Mouse (Mus musculus) kidney, adult 2 months (tissue): ENCODE measurements around the gene E4f1. TPM values are rescaled to one million over a fixed set of nuclear protein-coding genes. Genes with fewer than 3 reads are reported as not detected.

ENCODE experiments used
- DNase-seq: peaks from one replicate; pipeline ENCODE4 v3.0.0; 2021
- H3K27ac ChIP-seq: fragments of 200-500 bp; 2 replicates; pipeline ENCODE4 v1.5.1; 2012; ENCODE audit warnings: low read depth, low read length, control low read depth, inconsistent platforms; ENCODE audit not compliant: insufficient read depth
- H3K27me3 ChIP-seq: fragments of 200-500 bp; replicated peaks from 2 replicates; pipeline ENCODE4 v1.6.1; 2012; ENCODE audit warnings: mild to moderate bottlenecking, moderate library complexity, low read length, inconsistent platforms; ENCODE audit not compliant: control insufficient read depth, insufficient read depth
- H3K36me3 ChIP-seq: fragments of 200-500 bp; 2 replicates; pipeline ENCODE4 v1.6.1; 2012; ENCODE audit warnings: mild to moderate bottlenecking, moderate library complexity, low read length, inconsistent platforms; ENCODE audit not compliant: control insufficient read depth, insufficient read depth
- H3K4me1 ChIP-seq: fragments of 200-500 bp; 2 replicates; pipeline ENCODE4 v1.6.1; 2011; ENCODE audit warnings: low read length; ENCODE audit not compliant: control insufficient read depth, insufficient read depth
- H3K4me3 ChIP-seq: fragments of 200-500 bp; 2 replicates; pipeline ENCODE4 v1.5.1; 2011; ENCODE audit warnings: mild to moderate bottlenecking, low read depth, low read length, control low read depth; ENCODE audit not compliant: insufficient read depth
- CTCF ChIP-seq: fragments of 200-500 bp; conservative IDR thresholded peaks from 2 replicates; pipeline ENCODE4 v1.5.1; 2011; ENCODE audit warnings: low read depth, mild to moderate bottlenecking, control low read depth, low read length, moderate library complexity, mixed read lengths; ENCODE audit not compliant: insufficient read depth, insufficient read length
- POLR2A ChIP-seq: fragments of 200-500 bp; IDR thresholded peaks from one replicate; pipeline ENCODE4 v1.6.1; 2011; ENCODE audit warnings: low read depth, low read length, control low read depth
- WGBS: fragments of 180-500 bp; shearing (Covaris S2); methylation state at CpG from one replicate; pipeline ENCODE4 v1.1.7; 2018; 5-methylcytosine and 5-hydroxymethylcytosine counted together
- polyA plus RNA-seq: library from polyadenylated mRNA; depleted of rRNA; stranded (reverse); fragments of >200 nt; gene quantifications from 2 replicates; pipeline ENCODE4 v1.2.3, GENCODE M21; 2012

Gene E4f1
- polyA plus RNA-seq, 1 experiment, result 63.7 TPM

DNA sequence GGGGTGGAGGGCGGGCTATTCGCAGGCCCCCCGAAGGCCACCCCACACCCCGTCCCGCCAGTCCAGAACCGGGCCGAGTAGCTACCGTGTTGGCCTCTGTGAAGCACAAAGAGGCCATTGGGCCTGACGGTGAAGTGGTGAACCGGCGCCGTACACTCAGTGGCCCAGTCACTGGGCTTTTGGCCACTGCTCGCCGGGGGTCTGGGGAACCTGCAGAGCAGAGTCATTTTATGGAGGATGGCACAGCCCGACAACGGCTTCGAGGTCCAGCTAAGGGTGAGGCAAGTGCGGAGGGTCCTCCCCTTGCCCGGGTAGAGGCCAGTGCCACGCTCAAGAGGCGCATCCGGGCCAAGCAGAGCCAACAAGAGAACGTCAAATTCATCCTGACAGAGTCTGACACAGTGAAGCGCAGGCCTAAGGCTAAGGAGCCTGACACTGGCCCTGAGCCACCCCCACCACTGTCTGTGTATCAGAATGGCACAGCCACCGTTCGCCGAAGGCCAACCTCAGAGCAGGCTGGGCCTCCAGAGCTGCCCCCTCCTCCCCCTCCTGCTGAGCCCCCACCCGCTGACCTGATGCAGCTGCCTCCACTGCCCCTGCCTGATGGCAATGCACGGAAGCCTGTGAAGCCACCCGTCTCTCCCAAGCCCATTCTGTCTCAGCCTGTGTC is 35.3 kb upstream of the E4f1 start:
- no peaks in the 10 kb centered on the region for H3K4me1 ChIP-seq
- no peaks in the 10 kb centered on the region for H3K27me3 ChIP-seq
- H3K4me3 ChIP-seq, result no peak overlapping the region
- no peak overlapping the region for H3K27ac ChIP-seq
- no peak for DNase-seq
- TF ChIP-seq CTCF, result no peak
- TF ChIP-seq POLR2A, result no peak
- 95% methylated on average over 30 of the region's 30 CpGs for WGBS
- no peaks in the 10 kb centered on the region for H3K36me3 ChIP-seq

DNA sequence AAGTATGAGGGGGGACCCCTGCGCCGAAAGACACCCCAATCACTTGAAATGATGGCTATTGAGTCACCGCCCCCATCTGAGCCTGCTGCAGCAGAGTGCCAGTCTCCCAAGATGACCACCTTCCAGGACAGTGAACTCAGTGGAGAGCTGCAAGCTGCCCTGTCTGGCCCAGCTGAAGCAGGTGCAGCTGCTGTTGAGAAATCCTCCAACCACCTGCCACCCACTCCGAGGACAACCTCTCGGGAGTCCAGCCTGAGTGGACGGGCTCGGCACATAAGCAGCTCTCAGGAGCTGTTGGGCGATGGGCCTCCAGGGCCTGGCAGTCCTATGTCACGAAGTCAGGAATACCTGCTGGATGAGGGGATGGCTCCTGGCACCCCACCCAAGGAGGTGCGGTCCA is 34.0 kb upstream of the E4f1 start:
- Histone ChIP-seq H3K27me3 (no peaks in the 10 kb centered on the region), H3K27ac (no peak overlapping the region), H3K4me1 (no peaks in the 10 kb centered on the region), H3K36me3 (no peaks in the 10 kb centered on the region), H3K4me3 (no peak overlapping the region)
- DNase-seq, result no peak
- 88% methylated on average over 10 of the region's 10 CpGs for WGBS
- no peak for TF ChIP-seq CTCF

DNA sequence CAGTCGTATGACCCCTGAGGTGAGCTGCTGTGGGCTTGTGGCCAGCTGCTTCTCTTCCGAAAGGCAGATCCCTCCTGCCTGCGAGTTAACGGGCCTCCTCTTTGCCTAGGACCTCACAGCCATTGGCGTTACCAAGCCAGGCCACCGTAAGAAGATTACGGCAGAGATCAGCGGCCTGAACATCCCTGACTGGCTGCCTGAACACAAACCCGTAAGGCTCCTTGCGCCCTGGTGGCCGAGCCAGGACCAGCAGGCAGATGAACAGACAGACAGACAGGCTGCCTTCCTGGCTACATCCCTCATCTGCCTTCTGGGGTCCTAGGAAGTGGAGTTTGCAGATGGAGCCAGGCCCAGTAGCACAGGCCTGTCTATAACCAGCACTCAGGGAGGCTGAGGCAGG is 32.1 kb upstream of the E4f1 start:
- H3K36me3 ChIP-seq, result no peaks in the 10 kb centered on the region

DNA sequence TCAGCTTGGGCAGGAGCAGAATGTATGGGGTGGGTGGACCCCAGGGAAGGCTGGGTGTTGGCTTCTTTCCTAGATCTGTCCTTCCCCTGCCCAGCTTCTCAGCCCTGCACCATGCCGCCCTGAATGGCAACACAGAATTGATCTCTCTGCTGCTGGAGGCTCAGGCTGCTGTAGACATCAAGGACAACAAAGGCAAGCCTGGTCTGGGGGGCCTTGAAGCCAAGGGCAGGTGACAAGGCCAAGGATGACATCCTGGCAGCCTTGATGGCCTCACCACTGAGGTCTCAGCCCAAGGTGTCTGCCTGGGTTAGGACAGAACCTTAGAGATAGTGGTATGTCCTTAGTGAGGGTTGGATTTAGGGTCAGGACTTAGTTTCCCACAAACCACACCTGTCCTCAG is 25.9 kb upstream of the E4f1 start:
- Histone ChIP-seq H3K4me3 (no peak overlapping the region), H3K4me1 (no peaks in the 10 kb centered on the region), H3K27me3 (no peaks in the 10 kb centered on the region), H3K27ac (no peak overlapping the region), H3K36me3 (no peaks in the 10 kb centered on the region)
- WGBS, result 95% methylated on average over 1 of the region's 1 CpGs
- TF ChIP-seq POLR2A, result no peak
- TF ChIP-seq CTCF, result no peak
- DNase-seq, result no peak

More for the DNA sequence above, 32.1 kb upstream of the E4f1 start:
- DNase-seq, result no peak
- Histone ChIP-seq H3K27ac (no peak overlapping the region), H3K4me1 (no peaks in the 10 kb centered on the region), H3K27me3 (no peaks in the 10 kb centered on the region), H3K4me3 (no peak overlapping the region)
- 47% methylated on average over 11 of the region's 11 CpGs for WGBS
- no peak for TF ChIP-seq POLR2A
- 0 out of 2 replicates have a peak, but pooled peaks have one; percentile 16 for TF ChIP-seq CTCF

DNA sequence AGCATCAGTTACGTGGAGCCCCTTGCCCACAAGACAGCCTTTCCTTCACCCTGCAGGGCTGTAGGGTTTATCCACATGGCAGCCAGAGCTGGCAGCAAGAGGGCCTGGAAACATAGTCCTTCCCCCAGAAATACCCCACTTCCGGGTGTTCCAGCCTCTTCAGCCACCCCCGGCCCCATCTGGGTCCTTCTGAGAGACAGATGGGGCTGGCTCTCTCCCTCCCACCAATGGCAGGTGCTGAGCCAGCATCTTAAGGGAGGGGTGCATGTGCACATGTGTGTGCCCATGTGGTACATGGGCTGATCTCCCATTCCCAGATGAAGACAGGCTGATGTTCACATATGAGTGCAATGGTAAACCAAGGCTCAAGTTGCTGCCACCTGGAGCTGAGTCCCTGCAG is 25.3 kb upstream of the E4f1 start:
- TF ChIP-seq POLR2A (no peak), CTCF (no peak)
- Histone ChIP-seq H3K4me3 (no peak overlapping the region), H3K36me3 (no peaks in the 10 kb centered on the region), H3K4me1 (no peaks in the 10 kb centered on the region), H3K27ac (no peak overlapping the region), H3K27me3 (no peaks in the 10 kb centered on the region)
- 78% methylated on average over 3 of the region's 3 CpGs for WGBS
- DNase-seq, result no peak

DNA sequence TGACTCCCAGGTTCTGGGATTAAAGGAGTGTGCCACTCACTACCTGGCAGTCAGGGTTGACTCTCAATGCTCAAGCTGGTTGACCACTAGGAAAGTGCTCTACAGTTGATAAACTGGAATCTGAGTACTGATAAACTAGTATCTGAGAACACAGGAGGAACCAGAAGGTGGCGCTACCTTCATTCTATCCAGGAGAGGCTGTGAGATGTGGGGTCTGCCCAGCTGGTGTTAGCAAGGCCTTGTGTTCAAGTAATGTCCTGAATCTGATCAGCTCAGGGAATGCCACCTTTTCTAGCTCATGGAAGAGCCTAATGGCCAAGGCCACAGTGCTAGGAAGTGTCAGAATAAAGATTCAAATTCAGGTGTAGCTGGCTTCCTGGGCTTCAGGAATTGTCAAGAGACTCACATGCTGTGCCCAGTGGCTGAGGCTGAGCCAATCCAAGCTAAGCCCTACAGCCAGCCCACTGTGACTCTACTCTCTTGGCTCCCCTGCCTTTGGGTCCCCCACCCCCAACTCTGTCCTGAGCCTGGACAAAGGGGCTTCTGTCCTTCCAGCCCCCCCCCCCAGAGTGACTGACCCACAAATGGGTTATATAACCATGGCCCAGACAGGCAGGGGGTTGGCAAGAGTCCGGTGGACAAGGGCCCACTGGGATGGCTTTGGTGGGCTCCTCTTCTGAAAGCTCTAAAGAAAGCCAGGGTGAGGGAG is 24.7 kb upstream of the E4f1 start:
- Histone ChIP-seq H3K4me1 (no peaks in the 10 kb centered on the region), H3K4me3 (no peak overlapping the region), H3K27me3 (no peaks in the 10 kb centered on the region), H3K36me3 (no peaks in the 10 kb centered on the region), H3K27ac (no peak overlapping the region)
- peak; percentile 57 for TF ChIP-seq CTCF
- no peak for TF ChIP-seq POLR2A
- WGBS, result 48% methylated on average over 2 of the region's 2 CpGs
- DNase-seq, result peak; percentile 45

DNA sequence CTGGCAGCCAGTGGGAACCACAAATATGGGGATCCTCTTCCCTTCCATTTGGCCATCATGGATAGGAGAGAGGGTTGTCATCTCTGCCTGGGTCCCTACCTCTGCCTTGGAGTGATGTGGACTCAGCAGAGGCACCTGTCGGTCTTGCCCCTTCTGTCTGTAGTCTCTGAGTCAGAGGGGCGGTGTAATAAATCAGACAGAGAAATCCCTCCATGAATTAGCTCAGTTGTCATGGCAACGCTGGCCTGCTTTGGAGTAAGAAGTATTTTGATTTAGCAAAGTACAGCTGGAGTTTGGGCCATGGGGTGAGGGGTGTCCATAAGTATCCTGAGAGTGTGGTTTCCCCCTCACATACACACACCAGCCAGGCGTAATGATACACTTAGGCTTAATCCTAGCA is 20.3 kb upstream of the E4f1 start:
- H3K36me3 ChIP-seq, result no peaks in the 10 kb centered on the region
- no peaks in the 10 kb centered on the region for H3K4me1 ChIP-seq
- no peak for DNase-seq
- WGBS, result 98% methylated on average over 4 of the region's 4 CpGs
- TF ChIP-seq CTCF (no peak), POLR2A (no peak)
- no peak overlapping the region for H3K4me3 ChIP-seq
- H3K27me3 ChIP-seq, result no peaks in the 10 kb centered on the region; the same call in 1 of the 2 replicates
- no peak overlapping the region for H3K27ac ChIP-seq
